ENCODE assay signal across 14 mouse cellular contexts in the genomic region with DNA sequence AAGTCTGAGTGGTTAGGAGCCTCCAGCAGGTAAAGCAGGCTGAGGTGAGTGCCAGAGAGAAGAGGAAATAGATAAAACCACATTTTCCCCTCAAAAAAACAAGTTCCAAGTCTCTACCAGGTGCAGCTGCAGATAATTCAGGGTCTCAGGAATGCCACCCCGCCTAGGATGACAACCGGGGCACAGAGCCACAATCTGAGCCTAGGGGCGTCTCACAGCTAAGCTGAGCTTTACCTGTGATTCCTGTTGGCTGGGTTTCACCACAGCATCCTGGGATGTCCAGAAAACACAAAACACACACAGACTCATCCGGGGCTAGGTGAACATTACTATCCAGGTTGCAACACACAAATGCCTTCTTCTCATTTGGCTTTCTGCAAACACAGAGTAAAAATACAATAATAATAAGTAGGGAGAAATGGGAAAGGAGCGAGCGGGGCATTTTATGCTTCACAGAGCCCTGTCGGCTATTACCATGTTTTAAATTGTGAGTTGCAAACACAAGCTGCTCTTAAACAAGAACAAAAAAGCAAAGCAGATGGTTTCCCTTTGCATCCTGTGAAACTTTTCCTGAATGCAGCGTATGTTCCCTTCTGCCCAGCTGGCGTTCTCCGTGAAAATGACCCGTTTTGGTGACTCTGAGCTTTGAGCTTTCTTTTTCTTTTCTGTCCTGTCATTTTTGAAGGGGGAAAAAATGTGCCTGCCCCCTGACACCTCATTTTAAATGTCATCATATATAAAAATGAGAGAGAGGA.
DNase-seq lines count a peak whose midpoint lies in the region; ATAC-seq and TF ChIP-seq lines count a peak whose summit lies in the region.
"Had no signal": no experiment of that assay in that cellular context is flagged by ENCODE, and none has a peak within 500 bp of the region (broad histone marks: within the 10 kb centered on the region; RNA-seq: fewer than 3 reads in every experiment).

No protein-coding gene starts in this region.

- no peak overlapping the region for H3K27ac ChIP-seq in heart, adult 2 months
- peak overlapping the region; percentile 27; the same call in 1 of the 2 replicates for H3K27ac ChIP-seq in forebrain, embryonic 16.5 days (ENCODE audit: low read length)
- no peak overlapping the region for H3K27ac ChIP-seq in liver, embryonic 11.5 days (ENCODE audit: low read depth, low read length)

- intact Hi-C loops in heart, adult 2 months (cut with DNase I), result no loop called here

- TF ChIP-seq EP300 in heart, adult 2 months (IDR thresholded peaks at IDR 0.05; ENCODE audit: insufficient read depth, low read depth, low read length), result no peak

- DNase-seq in heart, adult 11 months, result peak; percentile 66
- no peak for DNase-seq in heart, adult 2 months
- DNase-seq in left cerebral cortex, adult 11 months (ENCODE audit: low spot score), result peak; percentile 7
- peak; percentile 39 for DNase-seq in right cerebral cortex, postnatal 25 days
- DNase-seq in liver, embryonic 11.5 days (ENCODE audit: low spot score), result no peak
- DNase-seq in kidney, postnatal 36 days, result no peak
- DNase-seq: cerebellum, adult 8-10 months; heart, postnatal 36 days; kidney, postnatal 25 days; lung, embryonic 14.5 days; thymus, adult 18-20 months had no signal

- no peak for TF ChIP-seq POLR2A in heart, adult 2 months (IDR thresholded peaks at IDR 0.05; ENCODE audit: insufficient read depth, low read depth, low read length)

- H3K4me1 ChIP-seq in heart, adult 2 months (ENCODE audit: control insufficient read depth, insufficient read depth, low read length), result no peaks in the 10 kb centered on the region
- peaks cover 11% of the 10 kb centered on the region for H3K4me1 ChIP-seq in forebrain, embryonic 16.5 days (replicated peaks; ENCODE audit: control insufficient read depth, insufficient read depth, low read length)
- no peaks in the 10 kb centered on the region for H3K4me1 ChIP-seq in liver, embryonic 11.5 days (replicated peaks; ENCODE audit: control insufficient read depth, insufficient read depth, low read length)
- H3K4me1 ChIP-seq: megakaryocyte, embryonic 14.5 days had no signal

- H3K79me2 ChIP-seq in heart, adult 2 months (replicated peaks; ENCODE audit: control insufficient read depth, insufficient read depth, low read length), result no peaks in the 10 kb centered on the region

- TF ChIP-seq CTCF in heart, adult 2 months (IDR thresholded peaks at IDR 0.05), result no peak

- H3K9me3 ChIP-seq in forebrain, embryonic 16.5 days (ENCODE audit: control insufficient read depth, low read length), result no peaks in the 10 kb centered on the region
- no peaks in the 10 kb centered on the region for H3K9me3 ChIP-seq in liver, embryonic 11.5 days (ENCODE audit: control insufficient read depth, low read length)

- 79% methylated on average over 11 of the region's 11 CpGs for WGBS in heart, adult 2 months
- 29% methylated on average over 11 of the region's 11 CpGs for WGBS in forebrain, embryonic 16.5 days
- WGBS in liver, embryonic 11.5 days, result 79% methylated on average over 11 of the region's 11 CpGs

- no peak overlapping the region for H3K4me2 ChIP-seq in forebrain, embryonic 16.5 days (ENCODE audit: low read length)
- no peak overlapping the region for H3K4me2 ChIP-seq in liver, embryonic 11.5 days
- H3K4me2 ChIP-seq: lung, embryonic 14.5 days had no signal

- H3K9ac ChIP-seq in heart, adult 2 months (ENCODE audit: low read depth, low read length), result no peak overlapping the region
- no peak overlapping the region for H3K9ac ChIP-seq in forebrain, embryonic 16.5 days (replicated peaks; ENCODE audit: low read depth, low read length)
- no peak overlapping the region for H3K9ac ChIP-seq in liver, embryonic 11.5 days (ENCODE audit: low read depth, low read length)
- H3K9ac ChIP-seq: lung, embryonic 14.5 days had no signal

- no peak overlapping the region for H3K4me3 ChIP-seq in heart, adult 2 months
- no peak overlapping the region for H3K4me3 ChIP-seq in forebrain, embryonic 16.5 days (replicated peaks; ENCODE audit: low read length)
- no peak overlapping the region for H3K4me3 ChIP-seq in liver, embryonic 11.5 days (ENCODE audit: low read depth, low read length)
- H3K4me3 ChIP-seq: megakaryocyte, embryonic 14.5 days had no signal

- no peaks in the 10 kb centered on the region for H3K36me3 ChIP-seq in heart, adult 2 months (ENCODE audit: control insufficient read depth, insufficient read depth, low read length)
- H3K36me3 ChIP-seq in forebrain, embryonic 16.5 days (ENCODE audit: control insufficient read depth, insufficient read depth), result no peaks in the 10 kb centered on the region
- no peaks in the 10 kb centered on the region for H3K36me3 ChIP-seq in liver, embryonic 11.5 days (ENCODE audit: control insufficient read depth, insufficient read depth, low read length)

- ATAC-seq in forebrain, embryonic 16.5 days, result peak; percentile 78
- ATAC-seq in liver, embryonic 11.5 days (replicated peaks; ENCODE audit: low FRiP score), result no peak
- ATAC-seq: intestine, embryonic 16.5 days had no signal

- no peaks in the 10 kb centered on the region for H3K27me3 ChIP-seq in heart, adult 2 months (ENCODE audit: control insufficient read depth, insufficient read depth, low read length)
- no peaks in the 10 kb centered on the region for H3K27me3 ChIP-seq in forebrain, embryonic 16.5 days (replicated peaks; ENCODE audit: control insufficient read depth, insufficient read depth, low read length)
- H3K27me3 ChIP-seq in liver, embryonic 11.5 days (replicated peaks; ENCODE audit: control insufficient read depth, insufficient read depth, low read length), result no peaks in the 10 kb centered on the region
- H3K27me3 ChIP-seq: megakaryocyte, embryonic 14.5 days had no signal

Comparison
In these comparisons a context has a peak if more than half of its experiments do, and no peak if none do; other contexts are left out.
1. DNase-seq: peak in heart, adult 11 months (single experiment), left cerebral cortex, adult 11 months (single experiment) and right cerebral cortex, postnatal 25 days (single experiment); none in heart, adult 2 months (0 of 2), liver, embryonic 11.5 days (single experiment) and kidney, postnatal 36 days (0 of 2).